Mouse (Mus musculus) liver, adult 2 months (tissue): ENCODE measurements at regions not wholly inside any gene's neighbourhood (a gene's known extent, or its start where the extent isn't known, plus 50 kb on each side); places are given as distances from the start of the nearest gene placed in this dataset.

Source experiments
- CTCF ChIP-seq: fragments of 200-500 bp; IDR thresholded peaks from 2 replicates; pipeline ENCODE4 v1.5.1; 2011; ENCODE audit warnings: low read depth, low read length, control low read depth
- POLR2A ChIP-seq: fragments of 200-500 bp; IDR thresholded peaks from 2 replicates; pipeline ENCODE4 v1.6.1; 2011; ENCODE audit warnings: low read length, control low read depth; ENCODE audit not compliant: insufficient read depth; ENCODE audit errors: extremely low read depth

DNA sequence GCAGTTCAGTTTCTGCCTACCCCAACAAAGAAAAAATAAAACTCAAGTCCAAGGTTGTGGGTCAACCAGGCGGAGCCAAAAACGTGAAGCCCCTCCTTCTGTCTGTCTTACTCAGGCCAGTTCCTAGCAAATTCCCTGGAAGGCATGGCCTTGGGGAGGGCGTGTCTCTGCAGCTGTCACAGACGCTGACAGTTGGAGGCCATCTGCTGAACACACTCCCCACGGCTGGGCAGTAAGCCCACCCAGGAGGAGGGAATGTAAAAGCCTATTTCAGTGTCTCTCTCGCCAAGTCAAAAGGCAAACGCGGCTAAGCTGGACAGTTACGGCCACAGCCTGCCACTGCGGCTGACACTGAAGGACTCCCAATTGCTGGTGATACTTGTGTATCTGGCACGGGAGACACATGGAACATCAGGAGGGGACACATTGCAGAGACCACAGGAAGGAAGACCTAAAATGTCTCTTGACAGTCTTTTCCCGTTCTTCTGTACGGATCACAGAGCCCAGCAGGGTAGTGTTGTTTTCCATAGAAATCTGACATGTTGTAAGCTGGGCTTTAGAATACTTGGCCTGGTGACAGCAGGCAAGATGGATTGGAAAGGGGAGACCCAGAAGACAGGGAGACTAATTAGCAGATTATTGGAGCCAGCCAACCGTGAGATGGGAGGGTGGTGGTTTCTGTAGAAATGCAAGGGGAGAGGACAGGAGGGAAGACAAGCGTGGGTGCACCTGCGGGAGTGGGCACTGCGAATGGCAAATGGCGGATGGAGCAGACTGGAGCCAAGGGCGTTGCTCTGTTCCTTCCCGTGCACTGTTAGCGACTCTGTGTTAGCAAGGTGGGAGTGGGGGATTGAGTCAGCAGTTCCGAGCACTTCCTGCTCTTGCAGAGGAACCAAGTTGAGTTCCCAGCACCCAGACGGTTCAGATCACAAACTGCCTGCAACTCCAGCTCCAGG lies 229.5 kb downstream of the Suds3 start:
- no peak for TF ChIP-seq CTCF
- TF ChIP-seq POLR2A, result no peak
